Mouse (Mus musculus): ENCODE results near the gene Emc10. TPM values are rescaled to one million over a fixed set of nuclear protein-coding genes. Genes with fewer than 3 reads are reported as not detected.
A peak's percentile ranks its signal among the peaks of the same experiment; 100 is the strongest.

Emc10 gene
- polyA plus RNA-seq, 1 experiment from 2014 or later: 95.7 TPM

DNA sequence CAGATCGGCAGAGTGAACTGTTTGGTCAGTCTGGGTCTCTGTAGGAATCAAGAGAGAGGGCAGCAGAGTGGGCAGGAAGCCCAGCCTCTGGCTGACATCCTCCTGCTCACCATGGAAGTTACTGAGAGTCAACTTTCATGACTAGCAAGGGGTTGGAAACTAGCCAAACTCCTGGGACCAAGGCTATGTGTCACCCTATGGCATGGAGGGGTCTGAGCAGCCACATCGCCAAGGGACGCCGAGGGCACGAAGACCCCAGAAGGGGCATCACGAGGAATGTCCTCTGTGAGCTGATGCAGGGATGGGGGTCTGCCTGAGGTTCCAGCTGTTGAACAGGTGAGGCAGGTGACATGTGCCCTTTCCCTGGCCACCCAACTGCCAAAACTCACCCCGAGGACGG lies 7.8 kb downstream of the Emc10 start:
- WGBS: 95% methylated on average over 8 of the region's 8 CpGs
- H3K27me3 ChIP-seq (ENCODE audit: insufficient read depth, poor library complexity, severe bottlenecking): no peaks in the 10 kb centered on the region
- H3K36me3 ChIP-seq: peaks cover 67% of the 10 kb centered on the region
- H3K4me1 ChIP-seq: peaks cover 14% of the 10 kb centered on the region
- DNase-seq (ENCODE audit: low spot score): no peak
- no peak overlapping the region for H3K4me3 ChIP-seq
- H3K9me3 ChIP-seq: no peaks in the 10 kb centered on the region
- no peak overlapping the region for H3K27ac ChIP-seq

DNA sequence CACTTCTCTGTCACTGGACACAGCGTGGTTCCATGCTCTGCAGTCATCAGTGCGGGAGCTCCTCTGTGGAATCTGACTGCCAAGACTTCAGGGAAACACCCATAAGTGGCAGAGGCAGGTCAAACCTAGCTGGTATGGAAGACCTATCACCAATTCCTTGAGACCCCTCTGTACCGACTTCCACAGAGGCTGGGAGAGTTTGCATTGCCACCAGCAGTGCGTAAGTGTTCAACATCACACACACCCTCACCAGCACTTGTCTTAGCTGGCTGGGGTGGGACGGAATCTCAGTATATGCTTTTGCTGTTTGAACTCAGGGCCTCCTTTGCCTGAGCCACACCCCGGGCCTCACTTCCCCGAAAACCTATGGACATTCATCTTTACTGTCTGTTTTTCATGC lies 8.4 kb downstream of the Emc10 start:
- Histone ChIP-seq H3K4me1 (peaks cover 14% of the 10 kb centered on the region), H3K9me3 (no peaks in the 10 kb centered on the region), H3K27ac (no peak overlapping the region), H3K27me3 (ENCODE audit: insufficient read depth, poor library complexity, severe bottlenecking) (no peaks in the 10 kb centered on the region), H3K36me3 (peaks cover 62% of the 10 kb centered on the region), H3K4me3 (no peak overlapping the region)
- DNase-seq (ENCODE audit: low spot score): no peak
- 88% methylated on average over 7 of the region's 7 CpGs for WGBS

DNA sequence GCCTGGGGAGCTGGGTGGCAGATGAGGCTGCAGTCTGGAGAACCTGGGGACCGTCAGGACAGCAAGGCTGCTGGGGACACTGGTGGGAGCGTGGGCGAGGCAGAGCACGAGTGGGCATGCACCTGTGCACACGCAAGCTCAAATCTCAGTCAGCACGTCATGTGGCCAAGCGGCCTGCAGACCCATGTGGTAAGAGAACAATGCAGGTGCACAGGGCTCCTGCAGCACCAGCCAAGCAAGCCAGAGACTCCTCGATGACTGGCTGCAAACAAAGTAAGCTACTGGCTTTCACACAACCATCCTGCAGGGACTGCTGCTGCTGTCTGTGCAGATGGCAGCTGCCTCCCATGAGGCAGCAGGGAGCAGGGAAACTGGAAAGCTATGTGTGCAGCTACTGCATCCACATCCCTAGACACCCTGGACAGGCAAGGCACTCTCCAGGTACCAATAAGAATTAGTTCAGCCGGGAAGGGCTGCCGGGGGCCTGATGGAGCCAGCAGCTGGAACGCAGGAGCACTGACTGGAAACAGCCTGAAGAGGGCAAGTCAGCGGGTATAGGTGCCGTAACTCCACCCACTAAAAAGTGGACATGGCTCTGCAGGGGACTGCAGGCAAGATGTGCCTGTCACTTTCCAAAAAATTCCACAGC lies 9.3 kb downstream of the Emc10 start:
- Histone ChIP-seq H3K27ac (peak overlapping the region; percentile 17), H3K27me3 (ENCODE audit: insufficient read depth, poor library complexity, severe bottlenecking) (no peaks in the 10 kb centered on the region), H3K9me3 (no peaks in the 10 kb centered on the region), H3K4me3 (no peak overlapping the region), H3K36me3 (peaks cover 53% of the 10 kb centered on the region), H3K4me1 (peaks cover 22% of the 10 kb centered on the region)
- WGBS: 51% methylated on average over 13 of the region's 13 CpGs
- DNase-seq (ENCODE audit: low spot score): no peak

DNA sequence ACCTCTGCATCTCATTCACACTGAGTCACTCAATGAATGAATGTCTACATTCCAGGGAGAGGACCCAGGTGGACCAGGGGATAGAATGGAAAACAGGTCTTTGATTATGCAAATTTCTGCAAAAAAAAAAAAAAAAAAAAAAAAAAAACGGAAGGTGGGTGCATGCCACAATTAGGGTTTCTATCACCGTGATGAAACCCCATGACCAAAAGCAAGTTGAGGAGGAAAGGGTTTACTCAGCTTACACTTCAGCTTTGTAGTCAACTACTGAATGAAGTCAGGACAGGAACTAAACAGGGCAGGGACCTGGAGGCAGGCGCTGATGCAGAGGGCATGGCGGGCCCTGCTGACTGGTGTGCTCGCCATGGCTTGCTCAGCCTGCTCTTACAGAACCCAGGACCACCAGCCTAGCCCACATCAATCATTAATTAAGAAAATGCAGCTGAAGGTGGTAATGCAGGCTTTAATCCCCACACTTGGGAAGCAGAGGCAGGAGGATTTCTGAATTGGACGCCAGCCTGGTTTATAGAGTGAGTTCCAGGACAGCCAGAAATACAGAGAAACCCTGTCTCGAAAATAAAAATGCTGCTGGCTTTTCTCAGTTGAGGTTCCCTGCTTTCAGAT lies 10.6 kb downstream of the Emc10 start:
- no peak for DNase-seq (ENCODE audit: low spot score)
- H3K36me3 ChIP-seq: peaks cover 39% of the 10 kb centered on the region
- peaks cover 10% of the 10 kb centered on the region; the same call in 1 of the 2 replicates for H3K27me3 ChIP-seq (ENCODE audit: insufficient read depth, poor library complexity, severe bottlenecking)
- H3K27ac ChIP-seq: no peak overlapping the region
- no peaks in the 10 kb centered on the region for H3K9me3 ChIP-seq
- peaks cover 24% of the 10 kb centered on the region for H3K4me1 ChIP-seq
- no peak overlapping the region for H3K4me3 ChIP-seq
- 67% methylated on average over 6 of the region's 7 CpGs for WGBS

- no peak overlapping the region for H3K27ac ChIP-seq
- H3K4me1 ChIP-seq: peaks cover 30% of the 10 kb centered on the region
Measured at GRCm38 (mm10) chr7:44484841-44485571, 11.3 kb downstream of the Emc10 start.

GRCm38 (mm10) chr7:44484109-44484508 lies 12.2 kb downstream of the Emc10 start:
- Histone ChIP-seq H3K4me3 (peak overlapping the region; percentile 25), H3K9me3 (no peaks in the 10 kb centered on the region), H3K36me3 (peaks cover 25% of the 10 kb centered on the region), H3K27me3 (ENCODE audit: insufficient read depth, poor library complexity, severe bottlenecking) (peaks cover 20% of the 10 kb centered on the region; the same call in 1 of the 2 replicates), H3K27ac (peak overlapping the region; percentile 22; the same call in 1 of the 2 replicates), H3K4me1 (peaks cover 36% of the 10 kb centered on the region)
- DNase-seq (ENCODE audit: low spot score): no peak
- WGBS: 89% methylated on average over 1 of the region's 1 CpGs

More at GRCm38 (mm10) chr7:44484841-44485571, 11.3 kb downstream of the Emc10 start:
- no peaks in the 10 kb centered on the region for H3K9me3 ChIP-seq
- no peak overlapping the region for H3K4me3 ChIP-seq
- WGBS: 25% methylated on average over 5 of the region's 5 CpGs
- H3K27me3 ChIP-seq (ENCODE audit: insufficient read depth, poor library complexity, severe bottlenecking): peaks cover 15% of the 10 kb centered on the region; the same call in 1 of the 2 replicates
- DNase-seq (ENCODE audit: low spot score): peak; percentile 90
- H3K36me3 ChIP-seq: peaks cover 33% of the 10 kb centered on the region

GRCm38 (mm10) chr7:44482836-44483435 lies 13.4 kb downstream of the Emc10 start:
- WGBS: 43% methylated on average over 3 of the region's 3 CpGs
- Histone ChIP-seq H3K36me3 (peaks cover 20% of the 10 kb centered on the region), H3K4me3 (peak overlapping the region; percentile 49), H3K4me1 (peaks cover 36% of the 10 kb centered on the region), H3K27ac (peak overlapping the region; percentile 81), H3K27me3 (ENCODE audit: insufficient read depth, poor library complexity, severe bottlenecking) (peaks cover 29% of the 10 kb centered on the region), H3K9me3 (no peaks in the 10 kb centered on the region)
- DNase-seq (ENCODE audit: low spot score): no peak

GRCm38 (mm10) chr7:44475046-44475614 lies 21.2 kb downstream of the Emc10 start:
- Histone ChIP-seq H3K9me3 (no peaks in the 10 kb centered on the region), H3K4me3 (peak overlapping the region; percentile 64), H3K27ac (peak overlapping the region; percentile 91), H3K4me1 (peaks cover 57% of the 10 kb centered on the region), H3K27me3 (ENCODE audit: insufficient read depth, poor library complexity, severe bottlenecking) (peaks cover 43% of the 10 kb centered on the region), H3K36me3 (0 out of 2 replicates have a peak, but pooled peaks cover 2% of the 10 kb centered on the region)
- no peak for DNase-seq (ENCODE audit: low spot score)
- 30% methylated on average over 5 of the region's 5 CpGs for WGBS

DNA sequence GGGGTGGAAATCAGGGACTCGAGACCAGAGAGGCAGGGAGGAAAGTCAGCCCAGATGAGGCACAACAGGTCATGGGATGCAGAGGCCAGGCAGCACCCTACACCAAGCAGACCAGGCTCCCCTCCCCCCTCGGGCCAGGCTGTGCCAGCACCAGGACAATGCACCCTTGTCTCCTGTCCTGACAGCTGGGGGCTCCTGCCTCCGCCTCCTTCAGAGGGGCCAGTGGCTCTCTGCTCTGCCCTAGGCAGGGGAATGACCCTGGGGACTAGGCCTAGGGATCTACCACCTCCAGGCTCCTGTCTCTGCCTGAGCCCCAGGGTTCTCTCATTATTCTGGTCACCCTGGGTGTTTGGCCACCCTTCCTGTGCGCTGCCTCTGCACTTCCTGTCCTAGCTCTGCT lies 21.9 kb downstream of the Emc10 start:
- Histone ChIP-seq H3K4me3 (peak overlapping the region; percentile 64), H3K36me3 (0 out of 2 replicates have a peak, but pooled peaks cover 2% of the 10 kb centered on the region), H3K9me3 (no peaks in the 10 kb centered on the region), H3K4me1 (peaks cover 57% of the 10 kb centered on the region), H3K27me3 (ENCODE audit: insufficient read depth, poor library complexity, severe bottlenecking) (peaks cover 38% of the 10 kb centered on the region), H3K27ac (peak overlapping the region; percentile 91)
- no peak for DNase-seq (ENCODE audit: low spot score)
- whole genome bisulfite sequencing: 11% methylated on average over 4 of the region's 4 CpGs

GRCm38 (mm10) chr7:44472961-44473646 lies 23.2 kb downstream of the Emc10 start:
- H3K4me1 ChIP-seq: peaks cover 70% of the 10 kb centered on the region
- peaks cover 29% of the 10 kb centered on the region for H3K27me3 ChIP-seq (ENCODE audit: insufficient read depth, poor library complexity, severe bottlenecking)
- 24% methylated on average over 9 of the region's 9 CpGs for WGBS
- H3K4me3 ChIP-seq: peak overlapping the region; percentile 64
- peaks cover 2% of the 10 kb centered on the region; the same call in 1 of the 2 replicates for H3K36me3 ChIP-seq
- peak overlapping the region; percentile 91 for H3K27ac ChIP-seq
- peak; percentile 96 for DNase-seq (ENCODE audit: low spot score)
- H3K9me3 ChIP-seq: no peaks in the 10 kb centered on the region

- peaks cover 70% of the 10 kb centered on the region for H3K4me1 ChIP-seq
- H3K27me3 ChIP-seq (ENCODE audit: insufficient read depth, poor library complexity, severe bottlenecking): peaks cover 25% of the 10 kb centered on the region
- H3K9me3 ChIP-seq: no peaks in the 10 kb centered on the region
- no peak for DNase-seq (ENCODE audit: low spot score)
- peaks cover 2% of the 10 kb centered on the region; the same call in 1 of the 2 replicates for H3K36me3 ChIP-seq
- H3K27ac ChIP-seq: peak overlapping the region; percentile 91
- WGBS: 4% methylated on average over 1 of the region's 1 CpGs
- peak overlapping the region; percentile 64 for H3K4me3 ChIP-seq
Measured at GRCm38 (mm10) chr7:44472558-44472885, 23.8 kb downstream of the Emc10 start.
